Mouse (Mus musculus) embryonic facial prominence, embryonic 13.5 days (tissue): ENCODE data around the gene Nrp2. TPM values are rescaled to one million over a fixed set of nuclear protein-coding genes. Genes with fewer than 3 reads are reported as not detected.

ENCODE experiments used
- ATAC-seq: fragments of 200-750 bp; cut with Nextera tagmentation; 2 replicates; pipeline ENCODE4 v1.8.0; 2017; ENCODE audit warnings: low read depth; ENCODE audit not compliant: insufficient number of reproducible peaks, insufficient read depth, low FRiP score, low TSS enrichment
- H3K27ac ChIP-seq: fragments of 300-500 bp; sonication (generic); 2 replicates; pipeline ENCODE4 v1.5.1; 2015; ENCODE audit warnings: moderate library complexity, mild to moderate bottlenecking, inconsistent platforms
- H3K27me3 ChIP-seq: fragments of 300-500 bp; sonication (generic); 2 replicates; pipeline ENCODE4 v1.6.1; 2015; ENCODE audit warnings: mild to moderate bottlenecking, inconsistent platforms
- H3K36me3 ChIP-seq: fragments of 300-500 bp; sonication (generic); 2 replicates; pipeline ENCODE4 v1.6.1; 2015; ENCODE audit warnings: mild to moderate bottlenecking, inconsistent platforms
- H3K4me1 ChIP-seq: fragments of 300-500 bp; sonication (generic); 2 replicates; pipeline ENCODE4 v1.6.1; 2015; ENCODE audit warnings: inconsistent platforms
- H3K4me2 ChIP-seq: fragments of 300-500 bp; sonication (generic); 2 replicates; pipeline ENCODE4 v1.6.1; 2015; ENCODE audit warnings: moderate library complexity, mild to moderate bottlenecking, inconsistent platforms
- H3K4me3 ChIP-seq: fragments of 300-500 bp; sonication (generic); 2 replicates; pipeline ENCODE4 v1.5.1; 2015; ENCODE audit warnings: mild to moderate bottlenecking, inconsistent platforms
- H3K9ac ChIP-seq: fragments of 300-500 bp; sonication (generic); 2 replicates; pipeline ENCODE4 v1.6.1; 2015; ENCODE audit warnings: mild to moderate bottlenecking, inconsistent platforms
- H3K9me3 ChIP-seq: fragments of 300-500 bp; sonication (generic); 2 replicates; pipeline ENCODE4 v1.6.1; 2016; ENCODE audit warnings: inconsistent platforms
- WGBS: fragments of 180-500 bp; shearing (Covaris S2); methylation state at CpG from one replicate; pipeline ENCODE4 v1.1.7; 2015; ENCODE audit warnings: mixed read lengths; 5-methylcytosine and 5-hydroxymethylcytosine counted together
- polyA plus RNA-seq: library from polyadenylated mRNA; unstranded; fragments of >200 nt; fragmentation: Nextera tagmentation; extraction: Ambion mirVana; gene quantifications from 2 replicates; pipeline ENCODE4 v1.2.1, GENCODE M21; 2015

Nrp2 gene
- polyA plus RNA-seq, 1 experiment from 2014 or later: 48.3 TPM

DNA sequence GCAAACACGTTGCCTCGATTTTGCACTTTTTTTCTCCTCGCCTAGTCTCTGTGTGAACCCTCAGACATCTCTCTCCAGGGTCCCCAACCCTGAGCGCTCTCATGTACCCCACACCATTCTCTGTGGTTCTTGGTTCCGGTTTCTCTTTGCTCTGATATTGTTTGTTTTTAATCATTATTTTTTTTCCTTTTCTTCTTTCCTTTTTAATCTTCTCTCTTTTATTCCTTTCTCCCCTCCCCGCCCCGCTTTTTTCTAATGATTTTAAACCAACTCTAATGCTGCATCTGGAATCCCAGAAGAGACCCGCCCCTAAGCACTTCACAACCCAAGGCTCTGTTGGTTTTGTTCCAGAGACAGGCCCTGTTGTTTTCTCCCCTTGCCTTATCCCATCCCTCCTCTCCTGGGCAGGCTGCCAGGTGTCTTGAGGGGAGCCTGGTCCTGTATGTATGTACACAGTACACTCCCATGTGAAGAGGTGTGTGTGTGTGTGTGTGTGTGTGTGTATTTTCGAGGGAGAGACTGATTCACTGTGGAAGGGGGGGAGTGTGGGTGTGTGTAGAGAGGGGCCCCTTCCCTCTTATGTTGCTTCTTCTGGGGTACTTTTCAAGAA, 93.1 kb downstream of the Nrp2 start:
- peak overlapping the region; percentile 44 for H3K4me2 ChIP-seq

DNA sequence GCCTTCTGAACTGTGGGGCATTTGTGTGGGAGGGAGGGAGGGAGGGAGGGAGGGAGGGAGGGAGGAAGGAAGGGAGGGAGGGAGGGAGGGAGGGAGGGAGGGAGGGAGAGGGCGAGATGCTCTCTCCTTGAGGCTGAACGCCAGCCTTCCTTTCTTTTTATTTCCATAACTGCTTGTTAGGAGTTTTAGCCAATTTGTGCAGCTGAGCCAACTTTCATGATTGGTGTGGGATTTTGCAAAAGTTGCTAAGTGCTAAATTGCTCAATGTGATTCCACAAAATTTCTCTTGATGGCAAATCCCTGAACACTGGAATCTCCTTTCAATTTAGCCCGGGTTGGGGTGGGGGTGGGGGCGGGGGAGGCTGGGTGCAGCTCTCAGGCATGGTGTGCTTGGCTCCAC, 96.3 kb downstream of the Nrp2 start:
- no peak for ATAC-seq
- peaks cover 9% of the 10 kb centered on the region; the same call in 1 of the 2 replicates for H3K36me3 ChIP-seq
- 37% methylated on average over 4 of the region's 4 CpGs for WGBS
- H3K9ac ChIP-seq: no peak overlapping the region
- no peak overlapping the region for H3K4me2 ChIP-seq
- H3K9me3 ChIP-seq: no peaks in the 10 kb centered on the region
- H3K27me3 ChIP-seq: no peaks in the 10 kb centered on the region
- no peak overlapping the region for H3K4me3 ChIP-seq
- H3K27ac ChIP-seq: no peak overlapping the region
- peaks cover 24% of the 10 kb centered on the region for H3K4me1 ChIP-seq

More for the DNA sequence above, 93.1 kb downstream of the Nrp2 start:
- no peaks in the 10 kb centered on the region for H3K9me3 ChIP-seq
- H3K9ac ChIP-seq: no peak overlapping the region
- H3K27me3 ChIP-seq: no peaks in the 10 kb centered on the region
- H3K27ac ChIP-seq: no peak overlapping the region; the same call in 1 of the 2 replicates
- H3K4me1 ChIP-seq: peaks cover 35% of the 10 kb centered on the region
- peak; percentile 80 for ATAC-seq
- peaks cover 12% of the 10 kb centered on the region; the same call in 1 of the 2 replicates for H3K36me3 ChIP-seq
- WGBS: 49% methylated on average over 9 of the region's 9 CpGs
- H3K4me3 ChIP-seq: peak overlapping the region; percentile 23

DNA sequence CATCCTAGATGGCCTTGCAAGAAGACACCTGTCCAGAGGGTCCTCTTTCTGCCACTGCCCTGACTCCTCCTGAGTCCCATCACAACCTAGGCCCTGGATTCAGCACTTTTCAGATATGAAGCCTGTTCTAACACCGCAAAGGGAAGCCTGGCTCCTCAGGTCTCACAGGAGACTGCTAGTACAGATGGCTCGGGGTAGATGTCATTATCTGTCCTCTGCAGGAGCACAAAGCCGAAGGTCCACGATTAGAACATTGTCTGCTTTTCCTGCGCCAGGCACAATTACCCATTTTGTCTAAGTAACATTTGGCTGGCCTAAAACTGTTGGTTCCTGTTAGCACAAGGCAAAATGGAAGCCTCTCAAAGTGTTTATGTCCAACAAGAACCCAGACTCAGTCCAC, 97.3 kb downstream of the Nrp2 start:
- Histone ChIP-seq H3K36me3 (peaks cover 9% of the 10 kb centered on the region; the same call in 1 of the 2 replicates), H3K9me3 (no peaks in the 10 kb centered on the region), H3K27ac (no peak overlapping the region), H3K9ac (no peak overlapping the region), H3K4me2 (no peak overlapping the region), H3K4me3 (no peak overlapping the region), H3K27me3 (no peaks in the 10 kb centered on the region), H3K4me1 (peaks cover 20% of the 10 kb centered on the region)
- ATAC-seq: no peak
- 92% methylated on average over 5 of the region's 5 CpGs for WGBS

DNA sequence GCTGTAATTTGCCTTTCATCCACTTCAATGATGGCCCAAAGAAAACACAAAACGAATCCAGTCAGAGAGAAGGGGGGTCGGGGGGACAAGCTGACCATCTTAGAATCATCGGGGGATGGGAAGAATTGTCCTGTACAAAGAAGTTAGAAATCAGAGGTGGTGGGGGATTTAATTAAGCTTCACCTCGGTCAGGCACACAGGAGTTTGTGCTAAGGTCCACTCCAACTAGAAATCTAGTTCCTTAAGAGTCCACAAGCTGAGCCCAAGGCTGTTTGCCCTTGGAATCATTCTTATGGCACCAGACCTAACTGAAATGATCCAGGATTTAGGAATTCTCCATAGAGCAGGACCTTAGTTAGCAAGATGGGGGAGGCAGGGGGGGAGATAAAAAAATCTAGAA, 98.3 kb downstream of the Nrp2 start:
- Histone ChIP-seq H3K27ac (no peak overlapping the region), H3K4me1 (peaks cover 20% of the 10 kb centered on the region), H3K4me2 (no peak overlapping the region), H3K9me3 (no peaks in the 10 kb centered on the region), H3K9ac (no peak overlapping the region), H3K4me3 (no peak overlapping the region), H3K36me3 (peaks cover 4% of the 10 kb centered on the region; the same call in 1 of the 2 replicates), H3K27me3 (no peaks in the 10 kb centered on the region)
- no peak for ATAC-seq
- 56% methylated on average over 4 of the region's 4 CpGs for WGBS

DNA sequence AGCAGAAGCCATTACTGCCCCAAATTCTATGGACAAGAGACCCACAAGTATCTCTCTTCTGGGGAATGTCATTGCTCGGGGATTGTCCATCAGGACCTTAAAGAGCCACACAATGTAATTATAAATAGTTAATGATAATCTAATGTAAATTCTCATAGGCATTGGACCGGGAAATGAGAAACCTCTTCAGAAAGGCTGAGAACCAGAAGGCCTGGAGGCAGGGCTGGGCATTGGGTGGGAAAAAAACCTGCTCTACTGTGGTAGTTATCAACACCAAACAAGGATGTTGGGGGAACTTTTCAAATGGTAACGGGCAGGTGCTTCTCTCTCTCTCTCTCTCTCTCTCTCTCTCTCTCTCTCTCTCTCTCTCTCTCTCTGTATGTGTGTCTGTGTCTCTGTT, 98.8 kb downstream of the Nrp2 start:
- Histone ChIP-seq H3K36me3 (peaks cover 4% of the 10 kb centered on the region; the same call in 1 of the 2 replicates), H3K9me3 (no peaks in the 10 kb centered on the region), H3K4me2 (no peak overlapping the region), H3K4me1 (peaks cover 22% of the 10 kb centered on the region), H3K9ac (no peak overlapping the region), H3K4me3 (no peak overlapping the region), H3K27ac (no peak overlapping the region), H3K27me3 (no peaks in the 10 kb centered on the region)
- 80% methylated on average over 3 of the region's 3 CpGs for WGBS
- ATAC-seq: no peak

DNA sequence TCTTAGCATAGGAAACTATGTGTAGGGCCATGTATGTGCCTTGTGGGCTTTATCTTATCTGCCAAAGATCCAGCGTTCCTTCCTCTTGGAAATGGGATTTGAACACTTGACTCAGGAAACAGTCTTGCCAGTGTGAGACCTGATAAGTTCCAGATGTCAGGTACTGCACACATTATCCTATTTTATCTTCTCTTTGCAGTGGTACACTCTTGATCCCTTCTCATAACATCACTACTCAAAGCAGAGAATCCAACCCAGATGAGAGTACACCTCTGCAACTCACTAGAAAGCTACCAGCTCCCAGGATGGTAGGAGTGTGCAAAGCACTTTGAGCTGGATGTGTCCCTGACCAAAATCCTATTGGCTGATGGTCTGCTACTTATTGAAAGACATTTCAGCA, 100.5 kb downstream of the Nrp2 start:
- H3K36me3 ChIP-seq: peaks cover 4% of the 10 kb centered on the region; the same call in 1 of the 2 replicates
- H3K9me3 ChIP-seq: no peaks in the 10 kb centered on the region
- H3K4me1 ChIP-seq: peaks cover 23% of the 10 kb centered on the region
- no peak overlapping the region for H3K27ac ChIP-seq
- no peak overlapping the region for H3K4me3 ChIP-seq
- no peak for ATAC-seq
- no peaks in the 10 kb centered on the region for H3K27me3 ChIP-seq
- 79% methylated on average over 1 of the region's 1 CpGs for WGBS
- no peak overlapping the region for H3K9ac ChIP-seq
- no peak overlapping the region for H3K4me2 ChIP-seq

DNA sequence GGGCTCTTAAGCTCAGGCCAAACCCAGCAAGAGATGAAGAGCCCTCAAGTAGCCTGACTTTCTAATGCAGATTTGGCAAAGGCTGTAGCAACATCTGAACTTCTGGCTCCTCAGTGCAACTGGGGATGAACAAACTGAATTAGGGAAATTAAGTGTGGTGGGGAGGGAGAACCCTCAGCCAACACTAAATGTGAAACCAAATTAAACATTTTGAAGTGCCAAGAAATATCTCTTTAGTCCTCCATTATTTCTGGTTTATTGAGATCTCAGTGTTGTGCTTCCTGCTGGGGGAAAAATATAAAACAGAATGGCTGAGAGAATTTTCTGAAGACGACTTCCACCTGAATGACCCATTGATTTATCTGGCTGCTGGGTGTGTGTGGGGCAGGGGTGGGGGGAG, 102.9 kb downstream of the Nrp2 start:
- no peaks in the 10 kb centered on the region for H3K9me3 ChIP-seq
- no peak overlapping the region for H3K9ac ChIP-seq
- H3K27ac ChIP-seq: peak overlapping the region; percentile 28; the same call in 1 of the 2 replicates
- H3K27me3 ChIP-seq: no peaks in the 10 kb centered on the region
- no peak overlapping the region for H3K4me3 ChIP-seq
- H3K4me1 ChIP-seq: peaks cover 23% of the 10 kb centered on the region
- 17% methylated on average over 1 of the region's 1 CpGs for WGBS
- no peak overlapping the region for H3K4me2 ChIP-seq
- peaks cover 4% of the 10 kb centered on the region; the same call in 1 of the 2 replicates for H3K36me3 ChIP-seq
- no peak for ATAC-seq

DNA sequence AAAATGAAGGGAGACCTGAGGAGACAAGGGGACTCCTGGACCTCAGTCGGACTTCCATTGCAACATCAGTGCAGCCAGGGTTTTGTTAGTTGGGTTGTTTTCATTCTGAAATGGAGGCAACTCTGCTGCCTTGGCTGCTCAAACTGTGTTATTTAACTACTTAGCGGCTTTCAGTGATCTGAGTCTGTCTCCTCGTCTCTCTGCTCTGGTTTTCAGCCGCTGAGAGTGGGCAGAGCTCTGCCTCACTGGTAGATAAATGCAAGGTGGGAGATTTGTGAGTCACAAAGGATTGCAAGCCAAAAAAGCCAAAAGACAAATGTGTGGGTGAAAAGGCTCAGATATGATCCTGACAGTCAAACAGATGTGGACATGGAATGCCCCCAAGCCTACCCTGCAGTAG, 105.3 kb downstream of the Nrp2 start:
- ATAC-seq: no peak
- Histone ChIP-seq H3K27me3 (no peaks in the 10 kb centered on the region), H3K36me3 (peaks cover 12% of the 10 kb centered on the region), H3K9ac (no peak overlapping the region), H3K9me3 (no peaks in the 10 kb centered on the region), H3K4me1 (peaks cover 26% of the 10 kb centered on the region), H3K4me3 (no peak overlapping the region), H3K4me2 (no peak overlapping the region), H3K27ac (no peak overlapping the region)
- 81% methylated on average over 4 of the region's 4 CpGs for WGBS

DNA sequence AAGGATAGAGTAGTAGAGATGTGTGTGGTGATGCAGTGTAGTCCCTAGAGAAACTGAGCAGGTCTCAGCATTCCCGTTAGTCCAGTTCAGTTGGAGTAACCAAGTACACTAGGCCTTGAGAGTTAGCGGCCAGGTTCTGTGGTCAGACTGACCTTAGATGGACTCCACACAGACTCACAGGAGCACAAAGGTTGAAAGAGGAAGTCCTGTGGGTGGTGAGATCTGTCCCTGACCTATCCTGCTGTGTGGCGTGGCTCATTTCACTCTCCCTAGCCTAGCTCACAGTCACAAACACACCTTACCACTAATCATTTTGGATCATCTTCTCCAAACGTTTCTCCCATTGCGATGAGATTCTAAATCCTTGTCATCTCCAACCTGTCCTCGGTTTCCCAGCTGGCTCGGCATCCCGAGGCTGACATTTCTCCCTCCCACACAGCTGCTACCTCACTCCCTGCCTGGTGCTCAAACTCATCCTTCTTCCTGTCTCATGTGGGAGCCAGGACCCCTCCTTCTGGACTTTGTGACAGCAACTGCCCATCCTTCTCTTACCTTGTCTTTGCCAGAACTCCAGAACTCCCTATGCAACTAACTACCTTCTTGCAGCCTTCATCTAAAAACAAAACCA, 106.6 kb downstream of the Nrp2 start:
- Histone ChIP-seq H3K9me3 (no peaks in the 10 kb centered on the region), H3K4me2 (no peak overlapping the region), H3K4me1 (peaks cover 26% of the 10 kb centered on the region), H3K27ac (no peak overlapping the region), H3K4me3 (no peak overlapping the region), H3K9ac (no peak overlapping the region), H3K27me3 (no peaks in the 10 kb centered on the region), H3K36me3 (peaks cover 9% of the 10 kb centered on the region)
- WGBS: 86% methylated on average over 8 of the region's 8 CpGs
- no peak for ATAC-seq

DNA sequence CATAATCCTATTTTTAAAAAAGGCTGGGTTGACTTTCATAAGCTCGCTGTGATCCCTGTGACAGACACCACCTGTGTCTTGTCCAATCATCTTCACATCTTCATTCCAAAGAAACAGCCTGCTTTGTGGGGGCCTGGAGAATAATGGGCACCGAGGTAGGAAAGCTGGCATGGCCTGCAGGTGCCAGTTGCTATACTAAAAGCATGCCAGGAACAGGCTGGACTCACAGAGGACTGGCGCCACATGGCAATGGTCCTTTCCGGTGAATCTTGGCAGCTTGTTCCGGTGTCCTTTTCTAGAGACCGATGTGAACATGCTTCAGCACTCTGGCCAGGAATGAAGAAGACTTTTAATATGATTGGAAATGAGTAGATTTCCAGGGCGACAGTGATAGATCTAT, 108.1 kb downstream of the Nrp2 start:
- WGBS: 93% methylated on average over 7 of the region's 7 CpGs
- H3K36me3 ChIP-seq: peaks cover 21% of the 10 kb centered on the region
- H3K27ac ChIP-seq: no peak overlapping the region
- H3K9ac ChIP-seq: no peak overlapping the region
- 0 out of 2 replicates have a peak, but pooled peaks cover 14% of the 10 kb centered on the region for H3K4me1 ChIP-seq
- ATAC-seq: no peak
- H3K27me3 ChIP-seq: no peaks in the 10 kb centered on the region
- no peak overlapping the region for H3K4me2 ChIP-seq
- no peaks in the 10 kb centered on the region for H3K9me3 ChIP-seq
- H3K4me3 ChIP-seq: no peak overlapping the region

DNA sequence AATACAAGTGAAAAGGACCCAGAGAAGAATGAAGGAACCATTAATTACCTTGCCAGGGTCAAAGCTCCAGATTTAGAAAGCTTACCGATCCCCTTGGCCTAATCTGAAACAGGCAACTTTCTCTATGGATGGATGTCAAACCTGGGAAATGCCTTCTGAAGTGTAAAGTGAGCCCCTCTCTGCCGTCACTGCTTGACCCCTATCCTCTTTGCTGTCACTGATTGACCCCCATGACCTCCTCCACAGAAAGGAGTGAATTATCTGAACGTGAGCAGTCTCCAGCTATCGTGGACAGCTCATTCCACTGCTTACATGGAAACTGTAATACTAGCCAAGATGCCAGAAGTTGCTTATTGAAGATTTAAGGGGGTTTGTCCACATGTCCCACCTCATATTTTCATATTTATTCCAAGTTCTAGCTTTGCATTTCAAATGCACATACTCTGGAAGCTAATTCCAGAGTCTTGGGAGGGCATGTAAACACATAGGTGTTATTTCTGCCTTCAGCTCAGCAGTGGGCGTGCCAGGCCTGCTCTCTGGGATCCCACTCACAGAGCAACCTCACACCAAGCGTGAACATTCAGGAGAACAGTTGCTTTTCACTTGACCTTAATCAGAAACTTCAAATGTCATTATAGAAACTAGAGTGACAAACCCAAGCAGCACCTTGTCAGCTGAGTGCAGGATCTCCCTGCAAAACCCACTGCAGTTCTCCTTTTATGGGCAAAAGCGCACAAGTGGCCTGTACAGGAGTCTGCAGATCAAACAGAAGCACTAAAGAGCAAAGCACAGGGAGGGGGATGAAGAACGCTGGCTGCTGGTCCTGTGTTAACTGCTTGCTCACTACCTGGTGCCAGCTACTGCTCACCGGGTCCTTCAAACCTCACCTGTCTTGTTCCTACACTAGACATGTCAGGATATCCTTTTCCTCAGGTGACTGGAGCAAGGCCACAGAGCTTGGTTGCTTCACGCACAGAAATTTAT, 109.9 kb downstream of the Nrp2 start:
- no peak for ATAC-seq
- H3K27ac ChIP-seq: no peak overlapping the region
- 43% methylated on average over 10 of the region's 10 CpGs for WGBS

More for the DNA sequence above, 109.9 kb downstream of the Nrp2 start:
- Histone ChIP-seq H3K9ac (no peak overlapping the region), H3K4me2 (no peak overlapping the region), H3K27me3 (no peaks in the 10 kb centered on the region), H3K36me3 (peaks cover 35% of the 10 kb centered on the region), H3K4me3 (no peak overlapping the region), H3K9me3 (no peaks in the 10 kb centered on the region), H3K4me1 (0 out of 2 replicates have a peak, but pooled peaks cover 4% of the 10 kb centered on the region)
